Mouse (Mus musculus): ENCODE data around the gene Dok5.

Dok5 gene

GRCm38 (mm10) chr2:170862799-170863198, 131.2 kb downstream of the Dok5 start:
- no peak for DNase-seq (ENCODE audit: low spot score)

GRCm38 (mm10) chr2:170863201-170863600, 131.6 kb downstream of the Dok5 start:
- no peak for DNase-seq (ENCODE audit: low spot score)

- no peak for DNase-seq (ENCODE audit: low spot score)
Observed at GRCm38 (mm10) chr2:170864043-170864442, 132.4 kb downstream of the Dok5 start.

- DNase-seq (ENCODE audit: low spot score) = no peak
Observed at GRCm38 (mm10) chr2:170864820-170865219, 133.2 kb downstream of the Dok5 start.

GRCm38 (mm10) chr2:170870566-170870965, 139.0 kb downstream of the Dok5 start:
- DNase-seq (ENCODE audit: low spot score) = no peak

- no peak for DNase-seq (ENCODE audit: low spot score)
Observed at GRCm38 (mm10) chr2:170871469-170871868, 139.9 kb downstream of the Dok5 start.

GRCm38 (mm10) chr2:170873382-170873781, 141.8 kb downstream of the Dok5 start:
- peak; percentile 22 for DNase-seq (ENCODE audit: low spot score)

GRCm38 (mm10) chr2:170877515-170877914, 145.9 kb downstream of the Dok5 start:
- DNase-seq (ENCODE audit: low spot score) = peak; percentile 31

- no peak for DNase-seq (ENCODE audit: low spot score)
Observed at GRCm38 (mm10) chr2:170877936-170878335, 146.3 kb downstream of the Dok5 start.

- no peak for DNase-seq (ENCODE audit: low spot score)
Observed at GRCm38 (mm10) chr2:170884209-170884801, 152.7 kb downstream of the Dok5 start.

GRCm38 (mm10) chr2:170887984-170888383, 156.4 kb downstream of the Dok5 start:
- no peak for DNase-seq (ENCODE audit: low spot score)

GRCm38 (mm10) chr2:170895096-170895495, 163.5 kb downstream of the Dok5 start:
- DNase-seq (ENCODE audit: low spot score) = no peak

GRCm38 (mm10) chr2:170902204-170903028, 170.8 kb downstream of the Dok5 start:
- no peak for DNase-seq (ENCODE audit: low spot score)

GRCm38 (mm10) chr2:170903029-170903306, 171.4 kb downstream of the Dok5 start:
- no peak for DNase-seq (ENCODE audit: low spot score)

- DNase-seq (ENCODE audit: low spot score) = no peak
Observed at GRCm38 (mm10) chr2:170903367-170903766, 171.8 kb downstream of the Dok5 start.

GRCm38 (mm10) chr2:170912589-170913223, 181.1 kb downstream of the Dok5 start:
- DNase-seq (ENCODE audit: low spot score) = no peak

GRCm38 (mm10) chr2:170913863-170914262, 182.3 kb downstream of the Dok5 start:
- no peak for DNase-seq (ENCODE audit: low spot score)

GRCm38 (mm10) chr2:170915646-170916045, 184.0 kb downstream of the Dok5 start:
- no peak for DNase-seq (ENCODE audit: low spot score)

- no peak for DNase-seq (ENCODE audit: low spot score)
Observed at GRCm38 (mm10) chr2:170922260-170922659, 190.7 kb downstream of the Dok5 start.

- no peak for DNase-seq (ENCODE audit: low spot score)
Observed at GRCm38 (mm10) chr2:170924131-170924530, 192.5 kb downstream of the Dok5 start.

- no peak for DNase-seq (ENCODE audit: low spot score)
Observed at GRCm38 (mm10) chr2:170926237-170926636, 194.6 kb downstream of the Dok5 start.
